Mouse (Mus musculus) embryo, embryonic 9.5 days (tissue): ENCODE measurements around the gene Lhfpl3.
"Not testable (repeated sequence)": the region's sequence is repeated elsewhere in the genome, so short reads cannot be mapped to it uniquely, and the experiment has no call there.

Experiments used
- DNase-seq: peaks from one replicate; pipeline ENCODE4 v3.0.0-alpha.2; 2017; ENCODE audit errors: extremely low spot score

The Lhfpl3 gene

GRCm38 (mm10) chr5:22745885-22746532 lies at the start of gene Lhfpl3:
Gene Lhfpl3, plus strand, starts transcription at chr5:22746059.
- DNase-seq: peak; percentile 55

- not testable (repeated sequence) for DNase-seq
Observed at GRCm38 (mm10) chr5:22706271-22706670, 39.6 kb upstream of the Lhfpl3 start.

GRCm38 (mm10) chr5:22745529-22745884 lies 352 bp upstream of the Lhfpl3 start:
- no peak for DNase-seq

- DNase-seq: peak; percentile 32
Observed at GRCm38 (mm10) chr5:22746533-22747021, 718 bp downstream of the Lhfpl3 start.

- peak; percentile 11 for DNase-seq
Observed at GRCm38 (mm10) chr5:22747305-22747704, 1.4 kb downstream of the Lhfpl3 start.

GRCm38 (mm10) chr5:22757261-22757660 lies 11.4 kb downstream of the Lhfpl3 start:
- DNase-seq: no peak

- DNase-seq: no peak
Observed at GRCm38 (mm10) chr5:22770726-22771125, 24.9 kb downstream of the Lhfpl3 start.

- no peak for DNase-seq
Observed at GRCm38 (mm10) chr5:22795361-22795760, 49.5 kb downstream of the Lhfpl3 start.

- DNase-seq: no peak
Observed at GRCm38 (mm10) chr5:22813426-22813825, 67.6 kb downstream of the Lhfpl3 start.

GRCm38 (mm10) chr5:22829822-22830450 lies 84.1 kb downstream of the Lhfpl3 start:
- no peak for DNase-seq

- no peak for DNase-seq
Observed at GRCm38 (mm10) chr5:22851572-22851971, 105.7 kb downstream of the Lhfpl3 start.

GRCm38 (mm10) chr5:22853503-22853902 lies 107.6 kb downstream of the Lhfpl3 start:
- DNase-seq: no peak

GRCm38 (mm10) chr5:22856480-22856879 lies 110.6 kb downstream of the Lhfpl3 start:
- DNase-seq: no peak

- DNase-seq: no peak
Observed at GRCm38 (mm10) chr5:22861399-22861798, 115.5 kb downstream of the Lhfpl3 start.

GRCm38 (mm10) chr5:22869031-22869430 lies 123.2 kb downstream of the Lhfpl3 start:
- no peak for DNase-seq

GRCm38 (mm10) chr5:22872417-22872816 lies 126.6 kb downstream of the Lhfpl3 start:
- DNase-seq: no peak

GRCm38 (mm10) chr5:22888345-22888744 lies 142.5 kb downstream of the Lhfpl3 start:
- no peak for DNase-seq

- no peak for DNase-seq
Observed at GRCm38 (mm10) chr5:22889481-22889880, 143.6 kb downstream of the Lhfpl3 start.

GRCm38 (mm10) chr5:22897228-22897627 lies 151.4 kb downstream of the Lhfpl3 start:
- DNase-seq: no peak

GRCm38 (mm10) chr5:22897656-22898289 lies 151.9 kb downstream of the Lhfpl3 start:
- DNase-seq: no peak

- no peak for DNase-seq
Observed at GRCm38 (mm10) chr5:22898593-22898992, 152.7 kb downstream of the Lhfpl3 start.

GRCm38 (mm10) chr5:22899913-22900312 lies 154.1 kb downstream of the Lhfpl3 start:
- DNase-seq: no peak

GRCm38 (mm10) chr5:22917197-22917596 lies 171.3 kb downstream of the Lhfpl3 start:
- no peak for DNase-seq
